Mouse (Mus musculus): ENCODE results near the gene Dnal4.

Gene Dnal4

DNA sequence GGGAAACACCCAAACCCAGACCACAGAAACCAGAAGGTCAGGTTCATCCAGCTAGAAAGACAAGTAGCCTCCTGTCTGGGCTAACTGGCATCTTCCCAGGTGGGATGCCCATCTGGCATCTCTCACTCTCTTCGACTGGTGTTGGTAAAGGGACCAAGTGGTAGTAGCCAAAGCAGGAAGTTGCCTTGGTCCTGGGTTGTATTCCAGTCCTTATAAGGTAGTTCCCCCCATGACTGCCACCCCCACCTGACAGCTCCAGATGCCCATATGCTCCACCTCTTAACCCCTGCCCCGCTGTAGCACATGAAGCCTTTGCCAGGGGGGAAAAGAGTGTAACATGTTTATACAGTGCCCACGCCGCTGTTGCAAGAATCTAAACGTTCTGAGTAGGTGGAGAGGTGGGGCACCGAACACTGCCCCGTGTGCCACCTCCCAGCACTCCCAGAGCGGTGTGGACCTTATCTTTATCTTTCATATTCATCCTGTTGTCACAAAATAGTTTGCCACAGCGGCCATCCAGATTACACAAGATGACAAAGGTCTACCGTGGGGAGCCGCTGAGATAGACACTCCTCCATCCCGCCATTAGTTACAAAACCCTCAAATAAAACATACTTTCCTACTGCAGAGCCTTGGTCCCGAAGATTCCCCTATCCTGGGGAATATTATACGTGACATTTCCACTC is 36.3 kb downstream of the Dnal4 start:
- in situ Hi-C loops (cut with MboI, MseI): no loop called here

DNA sequence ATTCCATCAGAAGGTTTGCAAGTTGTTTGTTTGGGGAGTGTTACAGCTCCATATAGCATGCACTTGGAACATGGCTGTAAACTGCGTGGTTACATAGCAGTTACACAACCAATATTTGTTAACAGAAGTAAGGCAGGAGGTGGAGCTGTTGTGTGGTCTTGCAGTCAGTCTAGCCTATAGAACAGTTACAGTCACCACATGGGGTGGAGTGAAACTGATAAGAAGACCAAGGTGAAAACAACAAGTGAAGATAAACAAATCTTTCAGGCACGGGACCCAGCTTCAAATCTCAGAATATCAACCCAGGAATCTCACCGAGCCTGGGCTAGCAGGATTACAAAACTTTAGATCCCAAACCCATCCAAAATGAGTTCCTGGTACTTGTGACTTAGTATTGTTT is 36.9 kb downstream of the Dnal4 start:
- in situ Hi-C loops (cut with MboI, MseI): no loop called here

DNA sequence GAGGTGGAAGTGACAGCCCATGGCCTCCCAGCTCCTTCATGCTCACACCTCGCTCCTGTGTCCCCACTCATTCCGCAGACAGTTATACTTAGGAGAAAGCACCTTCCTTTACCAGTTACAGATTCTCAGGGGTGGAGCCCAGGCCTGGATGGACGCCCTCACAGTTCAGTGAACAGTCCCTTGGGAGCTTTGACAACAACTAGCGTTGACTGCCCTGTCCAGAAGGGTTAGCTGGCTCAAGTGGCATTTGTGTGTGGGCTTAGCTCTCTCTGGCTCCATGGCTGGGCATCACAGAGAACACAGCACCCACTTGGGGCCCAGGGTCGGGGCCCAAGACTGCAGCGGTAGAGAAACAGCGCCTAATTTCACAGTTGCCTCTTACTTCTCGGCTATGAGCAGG is 43.3 kb downstream of the Dnal4 start:
- in situ Hi-C loops (cut with MboI, MseI): no loop called here

DNA sequence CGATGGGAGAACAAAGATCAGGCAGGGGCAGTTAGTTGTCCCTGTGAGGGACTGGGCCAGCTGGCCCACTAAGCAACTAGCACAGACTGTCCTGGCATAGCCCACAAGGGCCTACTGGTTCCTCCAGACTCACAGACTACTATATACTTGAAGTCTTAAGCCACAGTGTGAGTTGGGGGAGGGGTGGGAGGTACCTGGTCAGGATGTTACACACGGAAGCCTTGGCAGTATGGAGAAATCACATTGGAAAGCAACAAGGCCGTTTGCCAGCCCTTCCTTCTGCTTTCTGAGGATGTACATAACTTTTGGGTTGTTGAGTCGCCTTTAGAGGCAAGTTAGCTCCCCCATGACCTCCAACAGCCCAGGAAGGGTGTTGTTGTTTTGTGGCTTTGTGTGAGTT is 44.0 kb downstream of the Dnal4 start:
- in situ Hi-C loops (cut with MboI, MseI): no loop called here

GRCm38 (mm10) chr15:79733192-79733591 is 44.5 kb downstream of the Dnal4 start:
- in situ Hi-C loops (cut with MboI, MseI): no loop called here

DNA sequence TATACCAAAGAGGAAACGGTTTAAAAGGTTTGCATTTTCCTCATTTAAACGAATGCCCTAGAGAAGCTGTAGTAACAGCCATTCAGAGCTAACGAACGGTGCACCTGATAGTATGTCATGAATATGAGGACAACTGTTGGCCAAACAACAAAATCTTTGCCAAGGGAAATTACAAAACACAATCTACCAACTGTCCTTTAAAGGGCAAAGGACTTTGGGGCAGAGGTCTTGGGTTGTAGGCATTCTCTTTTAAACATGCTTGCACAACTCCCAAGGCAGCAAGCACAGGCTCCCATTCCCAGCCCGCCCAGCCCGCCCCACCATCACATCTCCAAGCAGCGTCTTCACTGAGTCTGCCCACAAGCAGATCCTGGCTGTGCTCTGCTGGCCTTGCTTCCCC is 46.1 kb downstream of the Dnal4 start:
- in situ Hi-C loops (cut with MboI, MseI): no loop called here

- in situ Hi-C loops (cut with MboI, MseI): loop anchor here (5.0 kb wide), 1 partner anchor 52 kb away; no protein-coding TSS in a partner anchor
Measured at GRCm38 (mm10) chr15:79728731-79729388, 48.8 kb downstream of the Dnal4 start.

DNA sequence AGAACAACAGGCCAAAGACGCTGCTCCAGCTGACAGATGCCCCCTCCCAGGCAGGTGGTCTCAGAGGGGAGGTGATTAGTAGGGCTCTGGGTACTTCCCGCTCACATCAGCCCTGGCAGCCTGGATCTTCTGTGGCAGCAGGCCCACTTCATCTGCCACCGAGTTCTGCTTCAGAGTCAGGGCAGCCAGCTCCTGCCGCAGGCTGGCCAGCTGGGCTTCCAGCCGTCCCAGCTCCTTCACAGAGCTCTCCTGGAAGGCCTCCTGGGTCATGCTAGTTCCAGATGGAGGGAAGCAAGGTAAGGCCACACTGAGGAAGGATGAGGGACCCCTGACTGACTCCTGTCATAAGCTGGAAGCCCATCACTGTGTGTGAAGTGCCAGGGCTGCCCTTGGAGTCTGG is 49.3 kb downstream of the Dnal4 start:
- in situ Hi-C loops (cut with MboI, MseI): loop anchor here (5.0 kb wide), 1 partner anchor 51 kb away; no protein-coding TSS in a partner anchor

GRCm38 (mm10) chr15:79727840-79728239 is 49.8 kb downstream of the Dnal4 start:
- in situ Hi-C loops (cut with MboI, MseI): loop anchor here (5.0 kb wide), 1 partner anchor 51 kb away; no protein-coding TSS in a partner anchor

GRCm38 (mm10) chr15:79725190-79725789 is 52.4 kb downstream of the Dnal4 start:
- in situ Hi-C loops (cut with MboI, MseI): loop anchor here (5.0 kb wide), 1 partner anchor 48 kb away; no protein-coding TSS in a partner anchor

DNA sequence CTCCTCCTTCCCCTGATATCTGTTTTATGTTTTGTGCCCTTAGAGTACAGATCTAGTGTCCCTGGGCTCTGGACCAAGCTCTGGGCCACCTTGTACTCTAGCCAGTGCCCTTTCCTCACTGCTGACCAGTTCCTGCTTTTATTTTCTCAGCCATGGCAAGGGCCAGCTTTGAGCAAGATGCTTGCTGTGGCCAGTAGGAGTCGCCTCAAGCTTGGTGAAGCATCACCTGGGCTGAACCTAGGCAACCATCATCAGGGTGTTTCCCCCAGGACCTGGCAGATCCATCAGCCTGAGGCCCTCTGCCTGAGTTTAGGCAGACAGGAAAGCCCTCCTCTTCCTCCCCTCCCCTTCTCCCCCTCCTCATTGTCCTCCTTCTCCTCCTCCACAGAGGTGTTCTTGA is 54.2 kb downstream of the Dnal4 start:
- in situ Hi-C loops (cut with MboI, MseI): no loop called here

GRCm38 (mm10) chr15:79720796-79721195 is 56.9 kb downstream of the Dnal4 start:
- in situ Hi-C loops (cut with MboI, MseI): no loop called here

DNA sequence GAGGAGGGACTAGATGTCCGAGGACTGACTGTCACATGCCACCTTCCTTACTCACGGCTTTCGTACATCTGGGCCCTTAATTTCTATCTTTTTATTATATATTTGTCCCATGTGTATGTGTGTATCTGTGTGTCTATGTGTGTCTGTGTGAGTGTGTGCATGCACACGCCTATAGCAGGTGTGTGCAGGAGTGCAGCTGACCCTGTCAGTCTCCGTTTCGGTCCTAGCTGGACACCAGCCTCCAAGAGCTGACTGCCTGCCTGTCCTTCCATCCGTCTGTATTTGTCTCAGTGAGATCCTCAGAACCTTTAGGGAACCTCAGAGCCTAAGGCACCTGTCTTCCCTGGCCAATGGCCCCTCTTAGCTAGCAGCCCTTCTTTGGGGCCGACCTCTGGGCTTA is 57.4 kb downstream of the Dnal4 start:
- in situ Hi-C loops (cut with MboI, MseI): no loop called here

DNA sequence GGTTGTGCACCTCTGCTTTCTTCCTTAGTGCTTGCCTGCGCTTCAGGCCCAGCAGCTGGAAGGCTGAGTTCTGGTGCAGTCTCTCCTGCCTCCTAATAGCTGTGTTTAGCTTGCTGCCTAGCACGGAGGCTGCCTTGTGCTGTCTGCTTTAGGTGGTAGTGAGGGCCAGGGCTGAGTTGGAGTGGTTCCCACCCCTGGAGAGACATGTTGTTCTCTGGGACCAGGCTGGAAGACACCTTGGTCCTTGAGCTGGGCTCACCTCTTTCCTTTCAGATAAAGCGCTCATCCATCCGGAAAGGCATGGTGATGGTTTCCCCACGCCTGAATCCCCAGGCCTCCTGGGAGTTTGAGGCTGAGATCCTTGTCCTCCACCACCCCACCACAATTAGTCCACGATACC is 60.9 kb downstream of the Dnal4 start:
- in situ Hi-C loops (cut with MboI, MseI): no loop called here

GRCm38 (mm10) chr15:79715646-79716045 is 62.0 kb downstream of the Dnal4 start:
- in situ Hi-C loops (cut with MboI, MseI): no loop called here

Data from T-helper 17 cell (primary cell).